Comparison of ENCODE assay signal across 9 mouse cellular contexts in genomic region chr11:46054911-46055895, GRCm38 (mm10). TPM values are rescaled to one million over a fixed set of nuclear protein-coding genes. Genes with fewer than 3 reads are reported as not detected.
DNase-seq lines count a peak whose midpoint lies in the region; ATAC-seq lines count a peak whose summit lies in the region.
"Had no signal": no experiment of that assay in that cellular context is flagged by ENCODE, and none has a peak within 500 bp of the region (broad histone marks: within the 10 kb centered on the region; RNA-seq: fewer than 3 reads in every experiment).

No protein-coding gene starts in this region.

- peaks cover 18% of the 10 kb centered on the region; the same call in 1 of the 2 replicates for H3K4me1 ChIP-seq in kidney, embryonic 14.5 days (ENCODE audit: control insufficient read depth, insufficient read depth, low read length)
- peaks cover 7% of the 10 kb centered on the region for H3K4me1 ChIP-seq in hindbrain, embryonic 16.5 days (ENCODE audit: control insufficient read depth, insufficient read depth, low read depth, low read length)
- H3K4me1 ChIP-seq in neural tube, embryonic 12.5 days, result peaks cover 11% of the 10 kb centered on the region; the same call in 1 of the 2 replicates

- 21% methylated on average over 13 of the region's 13 CpGs for WGBS in kidney, embryonic 14.5 days
- 27% methylated on average over 13 of the region's 13 CpGs for WGBS in hindbrain, embryonic 16.5 days
- 23% methylated on average over 13 of the region's 13 CpGs for WGBS in neural tube, embryonic 12.5 days

- H3K36me3 ChIP-seq in kidney, embryonic 14.5 days (ENCODE audit: control insufficient read depth, insufficient read depth, low read length), result no peaks in the 10 kb centered on the region; the same call in 1 of the 2 replicates
- no peaks in the 10 kb centered on the region for H3K36me3 ChIP-seq in hindbrain, embryonic 16.5 days (ENCODE audit: control insufficient read depth, insufficient read depth, low read length)
- no peaks in the 10 kb centered on the region for H3K36me3 ChIP-seq in neural tube, embryonic 12.5 days

- ATAC-seq in kidney, embryonic 14.5 days (ENCODE audit: low FRiP score, low TSS enrichment), result peak; percentile 44; the same call in 1 of the 2 replicates
- ATAC-seq in hindbrain, embryonic 16.5 days, result peak; percentile 47
- ATAC-seq in neural tube, embryonic 12.5 days (ENCODE audit: low FRiP score, low read depth), result peak; percentile 17
- ATAC-seq in megakaryocyte progenitor cell, adult 5-6 weeks (replicated peaks; ENCODE audit: poor library complexity), result no peak

- peak overlapping the region; percentile 60 for H3K4me2 ChIP-seq in kidney, embryonic 14.5 days (replicated peaks; ENCODE audit: low read depth, low read length)
- peak overlapping the region; percentile 84 for H3K4me2 ChIP-seq in hindbrain, embryonic 16.5 days (ENCODE audit: low read length)
- H3K4me2 ChIP-seq in neural tube, embryonic 12.5 days (replicated peaks), result peak overlapping the region; percentile 67

- peak overlapping the region; percentile 78; the same call in 1 of the 2 replicates for H3K9ac ChIP-seq in kidney, embryonic 14.5 days (ENCODE audit: low read depth, low read length)
- H3K9ac ChIP-seq in hindbrain, embryonic 16.5 days (ENCODE audit: low read depth, low read length), result peak overlapping the region; percentile 91
- peak overlapping the region; percentile 81; the same call in 1 of the 2 replicates for H3K9ac ChIP-seq in neural tube, embryonic 12.5 days

- no peaks in the 10 kb centered on the region for H3K9me3 ChIP-seq in kidney, embryonic 14.5 days (ENCODE audit: control insufficient read depth, low read length)
- no peaks in the 10 kb centered on the region for H3K9me3 ChIP-seq in hindbrain, embryonic 16.5 days (ENCODE audit: control insufficient read depth, low read length)
- H3K9me3 ChIP-seq in neural tube, embryonic 12.5 days, result no peaks in the 10 kb centered on the region

- no peak for DNase-seq in kidney, adult 18-20 months
- peak; percentile 58 for DNase-seq in embryo, embryonic 10.5 days (ENCODE audit: low spot score)
- DNase-seq in adrenal gland, adult 8-10 months, result no peak
- DNase-seq in right cerebral cortex, adult 2 months (ENCODE audit: low spot score in 2 of 2), result no peak

- H3K27me3 ChIP-seq in kidney, embryonic 14.5 days (ENCODE audit: control insufficient read depth, insufficient read depth, low read length), result no peaks in the 10 kb centered on the region
- H3K27me3 ChIP-seq in hindbrain, embryonic 16.5 days (replicated peaks; ENCODE audit: control insufficient read depth, insufficient read depth, low read length), result no peaks in the 10 kb centered on the region
- H3K27me3 ChIP-seq in neural tube, embryonic 12.5 days (replicated peaks), result no peaks in the 10 kb centered on the region
- H3K27me3 ChIP-seq: Patski had no signal

- H3K4me3 ChIP-seq in kidney, embryonic 14.5 days (ENCODE audit: low read length), result peak overlapping the region; percentile 69
- peak overlapping the region; percentile 74 for H3K4me3 ChIP-seq in hindbrain, embryonic 16.5 days (ENCODE audit: low read length)
- peak overlapping the region; percentile 66 for H3K4me3 ChIP-seq in neural tube, embryonic 12.5 days

- H3K27ac ChIP-seq in kidney, embryonic 14.5 days (ENCODE audit: low read depth, low read length), result peak overlapping the region; percentile 86
- H3K27ac ChIP-seq in hindbrain, embryonic 16.5 days (ENCODE audit: low read depth, low read length), result peak overlapping the region; percentile 88
- H3K27ac ChIP-seq in neural tube, embryonic 12.5 days, result no peak overlapping the region

RNA-seq across cellular contexts. Expression of gene Adam19, which starts 0.6 kb away (rescaled TPM):
- polyA plus RNA-seq in kidney, embryonic 14.5 days (2014; fragmentation: Nextera tagmentation; extraction: Ambion mirVana), result 7.6 and 14.7 TPM in 2 replicates
- 9.4 and 13.0 TPM in 2 replicates for polyA plus RNA-seq in hindbrain, embryonic 16.5 days (2015; fragmentation: Nextera tagmentation; extraction: Ambion mirVana)
- polyA plus RNA-seq in neural tube, embryonic 12.5 days (2016; fragmentation: Nextera tagmentation; extraction: Ambion mirVana), result 21.1 and 25.2 TPM in 2 replicates
- 1 to 10 TPM; 1.7 to 5.9 (median 3.8) TPM for total RNA-seq in adrenal gland, adult 8-10 months (2022)
- 0.49 and 0.76 TPM in 2 replicates for total RNA-seq in megakaryocyte progenitor cell, adult 5-6 weeks (2015)
- total RNA-seq in megakaryocyte progenitor cell, adult 5-6 weeks (2017), result 0.46 and 0.64 TPM in 2 replicates

RNA-seq across cellular contexts. Expression of gene Gm12166, which starts 3.1 kb away (rescaled TPM):
- 5.0 and 5.4 TPM in 2 replicates for polyA plus RNA-seq in kidney, embryonic 14.5 days (2014; fragmentation: Nextera tagmentation; extraction: Ambion mirVana)
- 5.5 and 13.3 TPM in 2 replicates for polyA plus RNA-seq in hindbrain, embryonic 16.5 days (2015; fragmentation: Nextera tagmentation; extraction: Ambion mirVana)
- 3.9 and 4.8 TPM in 2 replicates for polyA plus RNA-seq in neural tube, embryonic 12.5 days (2016; fragmentation: Nextera tagmentation; extraction: Ambion mirVana)
- total RNA-seq in adrenal gland, adult 8-10 months (2022), result 1 to 10 TPM; 3.3 to 5.9 (median 4.4) TPM
- 18.5 and 19.4 TPM in 2 replicates for total RNA-seq in megakaryocyte progenitor cell, adult 5-6 weeks (2015)
- total RNA-seq in megakaryocyte progenitor cell, adult 5-6 weeks (2017), result 13.0 and 26.7 TPM in 2 replicates
